Mouse (Mus musculus): Measurements from ENCODE around the gene Hnrnpl.

Hnrnpl gene

GRCm38 (mm10) chr7:28812436-28812835 lies 4.1 kb downstream of the Hnrnpl start:
- DNase-seq (ENCODE audit: low read depth, low spot score) = no peak

GRCm38 (mm10) chr7:28812949-28813348 lies 4.6 kb downstream of the Hnrnpl start:
- DNase-seq (ENCODE audit: low read depth, low spot score) = no peak

- no peak for DNase-seq (ENCODE audit: low read depth, low spot score)
Measured at GRCm38 (mm10) chr7:28814306-28815034, 6.1 kb downstream of the Hnrnpl start.

- no peak for DNase-seq (ENCODE audit: low read depth, low spot score)
Measured at GRCm38 (mm10) chr7:28815230-28815629, 6.9 kb downstream of the Hnrnpl start.

GRCm38 (mm10) chr7:28816201-28816600 lies 7.9 kb downstream of the Hnrnpl start:
- no peak for DNase-seq (ENCODE audit: low read depth, low spot score)

GRCm38 (mm10) chr7:28816920-28817319 lies 8.6 kb downstream of the Hnrnpl start:
- DNase-seq (ENCODE audit: low read depth, low spot score) = no peak

GRCm38 (mm10) chr7:28817524-28817923 lies 9.2 kb downstream of the Hnrnpl start:
- no peak for DNase-seq (ENCODE audit: low read depth, low spot score)

- no peak for DNase-seq (ENCODE audit: low read depth, low spot score)
Measured at GRCm38 (mm10) chr7:28817957-28818356, 9.6 kb downstream of the Hnrnpl start.

- DNase-seq (ENCODE audit: low read depth, low spot score) = no peak
Measured at GRCm38 (mm10) chr7:28818436-28818835, 10.1 kb downstream of the Hnrnpl start.

GRCm38 (mm10) chr7:28818861-28819452 lies 10.6 kb downstream of the Hnrnpl start:
- DNase-seq (ENCODE audit: low read depth, low spot score) = no peak

- no peak for DNase-seq (ENCODE audit: low read depth, low spot score)
Measured at GRCm38 (mm10) chr7:28819571-28819970, 11.2 kb downstream of the Hnrnpl start.

- no peak for DNase-seq (ENCODE audit: low read depth, low spot score)
Measured at GRCm38 (mm10) chr7:28820358-28821260, 12.3 kb downstream of the Hnrnpl start.

- no peak for DNase-seq (ENCODE audit: low read depth, low spot score)
Measured at GRCm38 (mm10) chr7:28821261-28821831, 13.0 kb downstream of the Hnrnpl start.

GRCm38 (mm10) chr7:28822556-28822955 lies 14.2 kb downstream of the Hnrnpl start:
- DNase-seq (ENCODE audit: low read depth, low spot score) = no peak

- DNase-seq (ENCODE audit: low read depth, low spot score) = peak; percentile 47
Measured at GRCm38 (mm10) chr7:28822993-28823903, 14.9 kb downstream of the Hnrnpl start.

- peak; percentile 37 for DNase-seq (ENCODE audit: low read depth, low spot score)
Measured at GRCm38 (mm10) chr7:28823932-28824331, 15.6 kb downstream of the Hnrnpl start.

- peak; percentile 92 for DNase-seq (ENCODE audit: low read depth, low spot score)
Measured at GRCm38 (mm10) chr7:28824941-28825685, 16.8 kb downstream of the Hnrnpl start, which contains the start of gene Ech1. Ech1 (plus strand) TSS chr7:28825217.

- peak; percentile 76 for DNase-seq (ENCODE audit: low read depth, low spot score)
Measured at GRCm38 (mm10) chr7:28825686-28826401, 17.5 kb downstream of the Hnrnpl start.

GRCm38 (mm10) chr7:28826402-28826772 lies 18.0 kb downstream of the Hnrnpl start:
- DNase-seq (ENCODE audit: low read depth, low spot score) = no peak
